Mouse (Mus musculus) kidney, embryonic 15.5 days (tissue): ENCODE measurements at regions not wholly inside any gene's neighbourhood (a gene's known extent, or its start where the extent isn't known, plus 50 kb on each side); places are given as distances from the start of the nearest gene placed in this dataset.

Source experiments
- ATAC-seq: fragments of 200-750 bp; cut with Nextera tagmentation; replicated peaks from 2 replicates; pipeline ENCODE4 v1.8.0; 2017; ENCODE audit warnings: moderate TSS enrichment; ENCODE audit not compliant: low FRiP score
- H3K27ac ChIP-seq: fragments of 300-500 bp; sonication (generic); 2 replicates; pipeline ENCODE4 v1.5.1; 2015; ENCODE audit warnings: mild to moderate bottlenecking, inconsistent platforms
- H3K27me3 ChIP-seq: fragments of 300-500 bp; sonication (generic); 2 replicates; pipeline ENCODE4 v1.6.1; 2015; ENCODE audit warnings: inconsistent platforms
- H3K36me3 ChIP-seq: fragments of 300-500 bp; sonication (generic); 2 replicates; pipeline ENCODE4 v1.6.1; 2015; ENCODE audit warnings: inconsistent platforms
- H3K4me1 ChIP-seq: fragments of 300-500 bp; sonication (generic); 2 replicates; pipeline ENCODE4 v1.6.1; 2015; ENCODE audit warnings: inconsistent platforms
- H3K4me2 ChIP-seq: fragments of 300-500 bp; sonication (generic); 2 replicates; pipeline ENCODE4 v1.6.1; 2015; ENCODE audit warnings: moderate library complexity, mild to moderate bottlenecking, inconsistent platforms
- H3K4me3 ChIP-seq: fragments of 300-500 bp; sonication (generic); replicated peaks from 2 replicates; pipeline ENCODE4 v1.5.1; 2015; ENCODE audit warnings: mild to moderate bottlenecking, inconsistent platforms
- H3K9ac ChIP-seq: fragments of 300-500 bp; sonication (generic); 2 replicates; pipeline ENCODE4 v1.6.1; 2015; ENCODE audit warnings: mild to moderate bottlenecking, inconsistent platforms
- H3K9me3 ChIP-seq: fragments of 300-500 bp; sonication (generic); replicated peaks from 2 replicates; pipeline ENCODE4 v1.6.1; 2016; ENCODE audit warnings: inconsistent platforms
- WGBS: fragments of 180-500 bp; shearing (Covaris S2); methylation state at CpG from one replicate; pipeline ENCODE4 v1.1.7; 2015; ENCODE audit warnings: mixed read lengths; 5-methylcytosine and 5-hydroxymethylcytosine counted together

GRCm38 (mm10) chr1:184266051-184266450, 231.9 kb upstream of the 1700056E22Rik start:
- WGBS, result 11% methylated on average over 8 of the region's 8 CpGs
- H3K9ac ChIP-seq, result no peak overlapping the region
- peaks cover 40% of the 10 kb centered on the region for H3K27me3 ChIP-seq
- no peak for ATAC-seq
- no peak overlapping the region for H3K27ac ChIP-seq
- no peaks in the 10 kb centered on the region for H3K9me3 ChIP-seq
- no peak overlapping the region for H3K4me2 ChIP-seq
- H3K4me3 ChIP-seq, result no peak overlapping the region
- no peaks in the 10 kb centered on the region for H3K36me3 ChIP-seq
- H3K4me1 ChIP-seq, result no peaks in the 10 kb centered on the region

GRCm38 (mm10) chr1:184262975-184263374, 228.9 kb upstream of the 1700056E22Rik start:
- H3K9me3 ChIP-seq, result no peaks in the 10 kb centered on the region
- no peak overlapping the region for H3K4me3 ChIP-seq
- 65% methylated on average over 2 of the region's 2 CpGs for WGBS
- H3K4me2 ChIP-seq, result no peak overlapping the region
- no peak for ATAC-seq
- H3K27me3 ChIP-seq, result peaks cover 34% of the 10 kb centered on the region
- H3K36me3 ChIP-seq, result no peaks in the 10 kb centered on the region
- H3K4me1 ChIP-seq, result no peaks in the 10 kb centered on the region
- H3K27ac ChIP-seq, result no peak overlapping the region
- no peak overlapping the region for H3K9ac ChIP-seq

DNA sequence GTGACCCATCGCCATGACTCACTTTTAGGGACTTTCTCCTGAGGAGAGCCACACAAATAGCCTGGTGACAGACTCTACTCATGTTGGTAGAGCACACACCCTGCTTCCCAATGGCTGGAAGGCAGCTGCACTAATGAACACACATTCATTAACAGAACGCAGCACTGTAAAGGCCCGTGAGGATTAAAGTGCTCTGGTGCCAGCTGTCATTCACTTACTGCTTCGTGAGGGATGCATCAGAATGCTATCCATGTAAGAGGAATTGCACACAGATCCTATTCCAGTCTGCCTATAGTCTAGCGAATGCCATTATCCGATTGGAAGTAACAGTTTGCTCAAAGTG, 227.3 kb upstream of the 1700056E22Rik start:
- 85% methylated on average over 6 of the region's 6 CpGs for WGBS
- Histone ChIP-seq H3K4me2 (no peak overlapping the region), H3K4me1 (no peaks in the 10 kb centered on the region), H3K4me3 (no peak overlapping the region), H3K36me3 (no peaks in the 10 kb centered on the region), H3K9ac (no peak overlapping the region), H3K27ac (no peak overlapping the region), H3K27me3 (peaks cover 18% of the 10 kb centered on the region; the same call in 1 of the 2 replicates), H3K9me3 (no peaks in the 10 kb centered on the region)
- ATAC-seq, result no peak

- no peaks in the 10 kb centered on the region for H3K9me3 ChIP-seq
- H3K27ac ChIP-seq, result no peak overlapping the region
- 77% methylated on average over 6 of the region's 6 CpGs for WGBS
- no peak overlapping the region for H3K9ac ChIP-seq
- no peaks in the 10 kb centered on the region for H3K36me3 ChIP-seq
- no peak overlapping the region for H3K4me2 ChIP-seq
- ATAC-seq, result no peak
- peaks cover 15% of the 10 kb centered on the region; the same call in 1 of the 2 replicates for H3K27me3 ChIP-seq
- no peak overlapping the region for H3K4me3 ChIP-seq
- no peaks in the 10 kb centered on the region for H3K4me1 ChIP-seq
Measured at GRCm38 (mm10) chr1:184260722-184261384, 226.8 kb upstream of the 1700056E22Rik start.

GRCm38 (mm10) chr1:184259853-184260252, 225.8 kb upstream of the 1700056E22Rik start:
- H3K27ac ChIP-seq, result no peak overlapping the region
- H3K36me3 ChIP-seq, result no peaks in the 10 kb centered on the region
- no peaks in the 10 kb centered on the region for H3K9me3 ChIP-seq
- 83% methylated on average over 9 of the region's 9 CpGs for WGBS
- no peak for ATAC-seq
- 0 out of 2 replicates have a peak, but pooled peaks cover 10% of the 10 kb centered on the region for H3K27me3 ChIP-seq
- H3K9ac ChIP-seq, result no peak overlapping the region
- no peak overlapping the region for H3K4me3 ChIP-seq
- H3K4me2 ChIP-seq, result no peak overlapping the region
- no peaks in the 10 kb centered on the region for H3K4me1 ChIP-seq

DNA sequence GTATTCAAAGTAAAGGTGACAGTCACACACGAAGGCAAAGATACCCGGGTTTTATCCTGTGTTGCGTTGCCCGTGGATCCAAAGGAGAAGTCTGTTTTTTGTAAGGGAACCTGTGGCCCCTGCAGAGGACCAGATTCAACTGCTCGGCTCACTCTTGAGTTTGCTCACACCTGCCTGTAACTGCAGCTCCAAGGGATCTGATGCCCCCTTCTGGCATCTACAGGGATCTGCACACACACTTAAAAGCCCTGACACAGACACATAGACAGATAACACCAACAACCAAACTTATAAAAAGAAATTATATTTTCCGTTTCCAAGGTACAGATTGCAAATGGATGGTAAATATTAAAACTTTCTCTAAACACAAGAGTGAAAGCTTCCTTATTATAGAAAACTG, 223.3 kb upstream of the 1700056E22Rik start:
- WGBS, result 92% methylated on average over 6 of the region's 6 CpGs
- no peak overlapping the region for H3K27ac ChIP-seq

GRCm38 (mm10) chr1:184254951-184255350, 220.8 kb upstream of the 1700056E22Rik start:
- H3K27ac ChIP-seq, result no peak overlapping the region
- WGBS, result 75% methylated on average over 4 of the region's 4 CpGs
- no peaks in the 10 kb centered on the region for H3K36me3 ChIP-seq
- no peaks in the 10 kb centered on the region for H3K27me3 ChIP-seq
- no peak overlapping the region for H3K4me2 ChIP-seq
- no peak for ATAC-seq
- no peak overlapping the region for H3K9ac ChIP-seq
- H3K9me3 ChIP-seq, result no peaks in the 10 kb centered on the region
- H3K4me1 ChIP-seq, result no peaks in the 10 kb centered on the region
- H3K4me3 ChIP-seq, result no peak overlapping the region

More for the DNA sequence above, 223.3 kb upstream of the 1700056E22Rik start:
- no peaks in the 10 kb centered on the region for H3K4me1 ChIP-seq
- H3K36me3 ChIP-seq, result no peaks in the 10 kb centered on the region
- no peak overlapping the region for H3K9ac ChIP-seq
- H3K9me3 ChIP-seq, result no peaks in the 10 kb centered on the region
- H3K4me3 ChIP-seq, result no peak overlapping the region
- H3K27me3 ChIP-seq, result no peaks in the 10 kb centered on the region
- no peak overlapping the region for H3K4me2 ChIP-seq
- ATAC-seq, result no peak

DNA sequence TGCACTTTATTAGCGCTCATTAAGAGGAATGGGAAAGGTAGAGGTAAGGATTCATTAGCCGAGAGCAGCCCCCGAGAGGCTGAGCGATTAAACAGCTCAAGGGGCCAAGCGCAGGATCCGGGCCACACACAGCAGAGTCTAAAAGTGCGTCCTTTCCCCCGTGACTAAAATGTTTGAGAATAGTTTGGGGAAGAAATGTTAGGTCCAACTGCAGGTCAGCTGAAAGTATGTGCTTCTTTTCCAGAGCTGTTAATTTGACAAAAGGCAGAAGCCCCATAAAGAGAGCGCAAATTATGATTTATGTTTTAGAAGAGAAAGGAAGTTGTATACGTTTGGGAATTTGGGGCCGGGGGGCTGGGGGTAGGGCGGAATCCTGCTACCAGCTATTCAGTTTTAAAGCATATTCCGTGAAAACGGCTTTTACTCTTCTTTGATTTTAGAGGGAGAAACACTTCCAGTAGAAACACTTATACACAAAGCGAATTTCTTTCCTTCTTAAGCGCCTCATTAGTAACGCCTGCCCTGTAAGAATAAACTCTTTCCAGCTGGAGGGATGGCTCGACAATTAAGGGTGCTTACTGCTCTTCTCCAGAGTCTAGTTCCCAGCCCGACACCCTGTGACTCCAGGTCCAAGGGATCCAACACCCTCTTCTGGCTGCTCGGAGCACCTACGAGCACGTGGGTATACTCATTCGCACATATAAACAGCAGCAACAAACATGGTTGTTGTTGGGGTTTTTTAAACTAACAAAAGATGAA, 210.8 kb upstream of the 1700056E22Rik start:
- H3K27me3 ChIP-seq, result no peaks in the 10 kb centered on the region
- peak overlapping the region; percentile 45 for H3K4me2 ChIP-seq
- ATAC-seq, result peak; percentile 29; the same call in 1 of the 2 replicates
- no peaks in the 10 kb centered on the region for H3K9me3 ChIP-seq
- H3K9ac ChIP-seq, result no peak overlapping the region
- peak overlapping the region; percentile 63 for H3K27ac ChIP-seq
- H3K4me3 ChIP-seq, result peak overlapping the region; percentile 9; the same call in 1 of the 2 replicates
- 0 out of 2 replicates have a peak, but pooled peaks cover 9% of the 10 kb centered on the region for H3K4me1 ChIP-seq
- no peaks in the 10 kb centered on the region for H3K36me3 ChIP-seq
- whole genome bisulfite sequencing, result 55% methylated on average over 23 of the region's 23 CpGs

DNA sequence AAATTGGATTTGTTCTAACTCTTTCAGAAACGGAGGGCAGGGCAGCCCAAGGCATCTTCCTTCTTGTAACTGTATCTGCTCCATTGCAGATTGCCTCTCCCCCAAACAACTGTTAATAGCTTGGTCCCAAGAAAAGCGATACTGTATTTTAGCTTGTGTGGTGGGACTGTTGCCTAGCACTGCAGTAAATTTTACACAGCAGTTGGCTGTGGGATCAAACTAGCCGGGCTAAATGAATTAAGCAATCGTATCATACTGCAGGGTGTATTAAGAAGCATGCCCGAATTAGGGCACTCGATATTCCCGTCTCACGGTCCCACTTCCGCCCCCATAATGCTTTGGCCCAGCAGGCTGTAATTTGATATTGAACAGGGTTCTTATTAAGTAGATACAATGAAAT, 210.2 kb upstream of the 1700056E22Rik start:
- peak overlapping the region; percentile 63 for H3K27ac ChIP-seq
- peak; percentile 64 for ATAC-seq
- H3K9me3 ChIP-seq, result no peaks in the 10 kb centered on the region
- no peak overlapping the region for H3K9ac ChIP-seq
- peak overlapping the region; percentile 45 for H3K4me2 ChIP-seq
- no peaks in the 10 kb centered on the region for H3K27me3 ChIP-seq
- H3K4me1 ChIP-seq, result 0 out of 2 replicates have a peak, but pooled peaks cover 9% of the 10 kb centered on the region
- no peaks in the 10 kb centered on the region for H3K36me3 ChIP-seq
- 35% methylated on average over 9 of the region's 9 CpGs for WGBS
- peak overlapping the region; percentile 9; the same call in 1 of the 2 replicates for H3K4me3 ChIP-seq

- no peaks in the 10 kb centered on the region for H3K9me3 ChIP-seq
- no peak overlapping the region for H3K4me2 ChIP-seq
- no peaks in the 10 kb centered on the region for H3K27me3 ChIP-seq
- no peak for ATAC-seq
- WGBS, result 62% methylated on average over 4 of the region's 4 CpGs
- no peaks in the 10 kb centered on the region for H3K36me3 ChIP-seq
- H3K4me3 ChIP-seq, result no peak overlapping the region
- H3K9ac ChIP-seq, result no peak overlapping the region
- H3K27ac ChIP-seq, result no peak overlapping the region
- H3K4me1 ChIP-seq, result 0 out of 2 replicates have a peak, but pooled peaks cover 9% of the 10 kb centered on the region
Measured at GRCm38 (mm10) chr1:184241846-184242245, 207.7 kb upstream of the 1700056E22Rik start.

- Histone ChIP-seq H3K9me3 (no peaks in the 10 kb centered on the region), H3K27ac (no peak overlapping the region), H3K4me2 (peak overlapping the region; percentile 64), H3K36me3 (no peaks in the 10 kb centered on the region), H3K9ac (no peak overlapping the region), H3K4me3 (peak overlapping the region; percentile 35), H3K4me1 (peaks cover 9% of the 10 kb centered on the region; the same call in 1 of the 2 replicates), H3K27me3 (peaks cover 7% of the 10 kb centered on the region; the same call in 1 of the 2 replicates)
- WGBS, result 19% methylated on average over 25 of the region's 25 CpGs
- ATAC-seq, result no peak; the same call in 1 of the 2 replicates
Measured at GRCm38 (mm10) chr1:184235131-184235983, 201.3 kb upstream of the 1700056E22Rik start.
